Mouse (Mus musculus) MEL (cell line): ENCODE measurements around the gene Tnfrsf4. TPM values are rescaled to one million over a fixed set of nuclear protein-coding genes. Genes with fewer than 3 reads are reported as not detected.

Experiments
- DNase-seq: peaks from one replicate; pipeline ENCODE4 v3.0.0; 2011; ENCODE audit warnings: low read depth, low spot score
- H3K27ac ChIP-seq: 2 replicates; pipeline ENCODE4 v1.5.1; 2012; ENCODE audit warnings: low read depth, mild to moderate bottlenecking, control low read depth, low read length, moderate library complexity; ENCODE audit not compliant: control insufficient read depth
- H3K27me3 ChIP-seq, 2 experiments: fragments of 150-350 bp in 1 of 2; sonication (generic) in 1 of 2; 2 replicates each; pipeline ENCODE4 v1.6.1; 2012; ENCODE audit warnings: low read length in 2 of 2, mild to moderate bottlenecking in 2 of 2, improper control_type of control experiment in 1 of 2, moderate library complexity in 1 of 2; ENCODE audit not compliant: insufficient read depth in 2 of 2, control insufficient read depth in 1 of 2
- H3K36me3 ChIP-seq, 2 experiments: 2 replicates each; pipeline ENCODE4 v1.6.1; 2012 to 2014; ENCODE audit warnings: low read length in 2 of 2, improper control_type of control experiment in 1 of 2, inconsistent platforms in 1 of 2, mild to moderate bottlenecking in 1 of 2; ENCODE audit not compliant: insufficient read depth in 2 of 2, control insufficient read depth in 1 of 2
- H3K4me1 ChIP-seq, 2 experiments: fragments of 150-350 bp in 1 of 2; sonication (generic) in 1 of 2; 2 replicates each; pipeline ENCODE4 v1.6.1; 2012; ENCODE audit warnings: low read length in 2 of 2, improper control_type of control experiment in 1 of 2, mild to moderate bottlenecking in 1 of 2; ENCODE audit not compliant: insufficient read depth in 2 of 2, control insufficient read depth in 1 of 2
- H3K4me3 ChIP-seq, 2 experiments: fragments of 150-350 bp in 1 of 2; sonication (generic) in 1 of 2; 2 replicates each; pipeline ENCODE4 v1.5.1; 2012; ENCODE audit warnings: low read depth in 2 of 2, low read length in 2 of 2, mild to moderate bottlenecking in 2 of 2, moderate library complexity in 2 of 2, control low read depth in 1 of 2, improper control_type of control experiment in 1 of 2; ENCODE audit not compliant: control insufficient read depth in 1 of 2, insufficient read depth in 1 of 2
- H3K79me2 ChIP-seq: 2 replicates; pipeline ENCODE4 v1.6.1; 2012; ENCODE audit warnings: mild to moderate bottlenecking, low read length, moderate library complexity; ENCODE audit not compliant: control insufficient read depth, poor library complexity, insufficient read depth
- H3K9ac ChIP-seq: 2 replicates; pipeline ENCODE4 v1.6.1; 2012; ENCODE audit warnings: low read depth, mild to moderate bottlenecking, control low read depth, low read length, moderate library complexity; ENCODE audit not compliant: control insufficient read depth, poor library complexity, severe bottlenecking
- H3K9me3 ChIP-seq: fragments of 150-350 bp; sonication (generic); replicated peaks from 2 replicates; pipeline ENCODE4 v1.6.1; 2012; ENCODE audit warnings: mild to moderate bottlenecking, low read length, improper control_type of control experiment, moderate library complexity; ENCODE audit not compliant: insufficient read depth
- CHD1 ChIP-seq: IDR thresholded peaks from 2 replicates; pipeline ENCODE4 v1.6.1; 2012; ENCODE audit warnings: low read depth, mild to moderate bottlenecking, inconsistent platforms, low read length, improper control_type of control experiment
- CHD2 ChIP-seq: IDR thresholded peaks from 2 replicates; pipeline ENCODE4 v1.6.1; 2011; ENCODE audit warnings: low read length, improper control_type of control experiment
- CTCF ChIP-seq, 3 experiments: IDR thresholded peaks in 2 of 3; conservative IDR thresholded peaks in 1 of 3; 2 replicates each; pipeline ENCODE4 v1.5.1; 2011 to 2012; ENCODE audit warnings: low read length in 3 of 3, low read depth in 2 of 3, mild to moderate bottlenecking in 2 of 3, improper control_type of control experiment in 1 of 3, inconsistent platforms in 1 of 3, mixed read lengths in 1 of 3, moderate library complexity in 1 of 3; ENCODE audit not compliant: control insufficient read depth in 1 of 3, insufficient read depth in 1 of 3, poor library complexity in 1 of 3, severe bottlenecking in 1 of 3
- ELF1 ChIP-seq: IDR thresholded peaks from 2 replicates; pipeline ENCODE4 v1.6.1; 2014; ENCODE audit warnings: low read depth, mild to moderate bottlenecking, inconsistent platforms, low read length, improper control_type of control experiment, moderate library complexity
- EP300 ChIP-seq, 2 experiments: IDR thresholded peaks; 2 replicates each; pipeline ENCODE4 v1.6.1; 2011; ENCODE audit warnings: improper control_type of control experiment in 2 of 2, low read length in 2 of 2, low read depth in 1 of 2, mild to moderate bottlenecking in 1 of 2
- ETS1 ChIP-seq: IDR thresholded peaks from 2 replicates; pipeline ENCODE4 v1.6.1; 2012; ENCODE audit warnings: low read depth, mild to moderate bottlenecking, inconsistent platforms, low read length, improper control_type of control experiment, moderate library complexity
- KAT2A ChIP-seq: conservative IDR thresholded peaks from 2 replicates; pipeline ENCODE4 v1.6.1; 2012; ENCODE audit warnings: low read depth, low read length, improper control_type of control experiment, inconsistent platforms
- MAFK ChIP-seq: IDR thresholded peaks from 2 replicates; pipeline ENCODE4 v1.6.1; 2011; ENCODE audit warnings: low read depth, mild to moderate bottlenecking, low read length, improper control_type of control experiment, borderline replicate concordance
- MAX ChIP-seq: IDR thresholded peaks from 2 replicates; pipeline ENCODE4 v1.6.1; 2011; ENCODE audit warnings: low read length, improper control_type of control experiment
- MXI1 ChIP-seq: IDR thresholded peaks from 2 replicates; pipeline ENCODE4 v1.6.1; 2011; ENCODE audit warnings: mild to moderate bottlenecking, low read depth, low read length, improper control_type of control experiment
- MYB ChIP-seq: IDR thresholded peaks from 2 replicates; pipeline ENCODE4 v1.6.1; 2011; ENCODE audit warnings: mild to moderate bottlenecking, low read depth, low read length, improper control_type of control experiment
- NELFE ChIP-seq: IDR thresholded peaks from 2 replicates; pipeline ENCODE4 v1.6.1; 2011; ENCODE audit warnings: low read depth, low read length, improper control_type of control experiment
- NRF1 ChIP-seq: IDR thresholded peaks from 2 replicates; pipeline ENCODE4 v1.6.1; 2014; ENCODE audit warnings: low read depth, mild to moderate bottlenecking, inconsistent platforms, low read length, improper control_type of control experiment, moderate library complexity; ENCODE audit not compliant: poor library complexity, insufficient read depth, severe bottlenecking
- POLR2A ChIP-seq, 2 experiments: IDR thresholded peaks; 2 replicates each; pipeline ENCODE4 v1.6.1; 2011 to 2012; ENCODE audit warnings: low read length in 2 of 2, mild to moderate bottlenecking in 2 of 2, control low read depth in 1 of 2, improper control_type of control experiment in 1 of 2, low read depth in 1 of 2, moderate library complexity in 1 of 2; ENCODE audit not compliant: control insufficient read depth in 1 of 2, insufficient read depth in 1 of 2, poor library complexity in 1 of 2
- POLR2AphosphoS5 ChIP-seq: IDR thresholded peaks from 2 replicates; pipeline ENCODE4 v1.6.1; 2012; ENCODE audit warnings: low read depth, borderline replicate concordance, mild to moderate bottlenecking, inconsistent platforms, low read length, moderate library complexity, mixed read lengths
- RAD21 ChIP-seq: IDR thresholded peaks from 2 replicates; pipeline ENCODE4 v1.6.1; 2011; ENCODE audit warnings: mild to moderate bottlenecking, low read depth, low read length, improper control_type of control experiment
- RCOR1 ChIP-seq: IDR thresholded peaks from 2 replicates; pipeline ENCODE4 v1.6.1; 2012; ENCODE audit warnings: low read depth, mild to moderate bottlenecking, inconsistent platforms, low read length, improper control_type of control experiment
- TAL1 ChIP-seq: IDR thresholded peaks from 2 replicates; pipeline ENCODE4 v1.6.1; 2012; ENCODE audit warnings: mild to moderate bottlenecking, inconsistent platforms, low read length, moderate library complexity, mixed read lengths
- TCF12 ChIP-seq: IDR thresholded peaks from 2 replicates; pipeline ENCODE4 v1.6.1; 2014; ENCODE audit warnings: low read depth, mild to moderate bottlenecking, inconsistent platforms, low read length, improper control_type of control experiment, moderate library complexity
- USF2 ChIP-seq, 2 experiments: IDR thresholded peaks; 2 replicates each; pipeline ENCODE4 v1.6.1; 2011 to 2012; ENCODE audit warnings: improper control_type of control experiment in 2 of 2, low read length in 2 of 2, borderline replicate concordance in 1 of 2, inconsistent platforms in 1 of 2, low read depth in 1 of 2, mild to moderate bottlenecking in 1 of 2; ENCODE audit not compliant: insufficient read depth in 1 of 2
- ZC3H11A ChIP-seq: IDR thresholded peaks from 2 replicates; pipeline ENCODE4 v1.6.1; 2012; ENCODE audit warnings: low read depth, mild to moderate bottlenecking, inconsistent platforms, low read length, improper control_type of control experiment
- ZMIZ1 ChIP-seq: IDR thresholded peaks from 2 replicates; pipeline ENCODE4 v1.6.1; 2012; ENCODE audit warnings: low read depth, mild to moderate bottlenecking, inconsistent platforms, low read length, improper control_type of control experiment, moderate library complexity
- polyA plus RNA-seq, 2 experiments: library from polyadenylated mRNA; stranded (reverse) in 1 of 2; unstranded in 1 of 2; fragments of >175 nt in 1 of 2; fragments of >200 nt in 1 of 2; gene quantifications; 2 replicates each; pipeline versions ENCODE4 v1.2.1 to v1.2.4; 2012; ENCODE audit warnings: low replicate concordance in 2 of 2, low read depth in 1 of 2; ENCODE audit not compliant: insufficient read length in 2 of 2, insufficient read depth in 1 of 2, missing spikeins in 1 of 2
- total RNA-seq: library from RNA; depleted of rRNA; stranded (reverse); fragments of 300-350 nt; gene quantifications from 2 replicates; pipeline ENCODE4 v1.2.3, GENCODE M21; 2012

Tnfrsf4 gene
- total and polyA plus RNA-seq, 3 experiments: 1.6 to 2.7 TPM; not detected in 1

GRCm38 (mm10) chr4:155981436-155982082 lies 32.1 kb upstream of the Tnfrsf4 start (continued):
- TF ChIP-seq ZMIZ1 (no peak), MAX (no peak), MXI1 (no peak), POLR2A (IDR thresholded peaks at IDR 0.05; ENCODE audit: control insufficient read depth in 1 of 2, insufficient read depth in 1 of 2, low read depth in 1 of 2, low read length in 2 of 2, poor library complexity in 1 of 2) (no peak), NRF1 (no peak), MYB (peak; percentile 45; the same call in 1 of the 2 replicates), CHD2 (no peak)

- Histone ChIP-seq H3K79me2 (no peaks in the 10 kb centered on the region), H3K36me3 (peaks cover 0 to 4% of the 10 kb centered on the region in 2 experiments; a peak in 2 of 4 replicates), H3K9ac (no peak overlapping the region), H3K4me3 (no peak overlapping the region), H3K9me3 (no peaks in the 10 kb centered on the region), H3K27ac (no peak overlapping the region), H3K27me3 (no peaks in the 10 kb centered on the region), H3K4me1 (peaks cover 5 to 8% of the 10 kb centered on the region in 2 experiments; a peak in 3 of 4 replicates)
- TF ChIP-seq ZC3H11A (no peak), CTCF (IDR thresholded peaks at IDR 0.05 in 2 of 3, conservative IDR thresholded peaks at IDR 0.05 in 1 of 3; ENCODE audit: control insufficient read depth in 1 of 3, insufficient read depth in 1 of 3, low read depth in 2 of 3, low read length in 3 of 3, poor library complexity in 1 of 3, severe bottlenecking in 1 of 3) (no peak), ZMIZ1 (no peak), TAL1 (no peak), ETS1 (no peak), POLR2AphosphoS5 (no peak), MAFK (no peak), MYB (no peak), RCOR1 (no peak), CHD1 (no peak), CHD2 (no peak), NELFE (no peak), EP300 (IDR thresholded peaks at IDR 0.05; ENCODE audit: low read depth in 1 of 2, low read length in 2 of 2) (no peak), RAD21 (no peak), USF2 (IDR thresholded peaks at IDR 0.05; ENCODE audit: borderline replicate concordance in 1 of 2, insufficient read depth in 1 of 2, low read depth in 1 of 2, low read length in 2 of 2) (no peak), TCF12 (no peak), KAT2A (no peak), ELF1 (no peak)
- no peak for DNase-seq
Measured at GRCm38 (mm10) chr4:155983788-155984187, 29.9 kb upstream of the Tnfrsf4 start.
